Mouse (Mus musculus) yolk sac, embryonic 10.5 days (tissue): ENCODE results near the gene Efna3.

ENCODE experiments used
- DNase-seq: peaks from one replicate; pipeline ENCODE4 v3.0.0-alpha.2; 2017; ENCODE audit warnings: low spot score

Efna3 gene

GRCm38 (mm10) chr3:89322514-89323165, at the start of gene Efna3:
Gene Efna3 (minus strand): TSS chr3:89322965.
- DNase-seq: no peak

- peak; percentile 59 for DNase-seq
Measured at GRCm38 (mm10) chr3:89367338-89367737, 44.6 kb upstream of the Efna3 start.

- DNase-seq: peak; percentile 58
Measured at GRCm38 (mm10) chr3:89365486-89366414, 43.0 kb upstream of the Efna3 start.

- DNase-seq: no peak
Measured at GRCm38 (mm10) chr3:89365153-89365485, 42.4 kb upstream of the Efna3 start, which contains the start of gene Dcst1. Gene Dcst1 (minus strand): TSS chr3:89365253.

- DNase-seq: no peak
Measured at GRCm38 (mm10) chr3:89364631-89365030, 41.9 kb upstream of the Efna3 start.

- no peak for DNase-seq
Measured at GRCm38 (mm10) chr3:89361675-89362074, 38.9 kb upstream of the Efna3 start, which contains the start of gene Dcst2. Gene Dcst2 (plus strand): TSS chr3:89361975.

- DNase-seq: no peak
Measured at GRCm38 (mm10) chr3:89360237-89360636, 37.5 kb upstream of the Efna3 start.

- no peak for DNase-seq
Measured at GRCm38 (mm10) chr3:89359630-89360029, 36.9 kb upstream of the Efna3 start.

GRCm38 (mm10) chr3:89356029-89356428, 33.3 kb upstream of the Efna3 start:
- no peak for DNase-seq

- no peak for DNase-seq
Measured at GRCm38 (mm10) chr3:89355512-89355902, 32.7 kb upstream of the Efna3 start.

GRCm38 (mm10) chr3:89354816-89355511, 32.2 kb upstream of the Efna3 start:
- peak; percentile 73 for DNase-seq

- no peak for DNase-seq
Measured at GRCm38 (mm10) chr3:89351271-89351670, 28.5 kb upstream of the Efna3 start.

GRCm38 (mm10) chr3:89349869-89350501, 27.2 kb upstream of the Efna3 start, which contains the start of gene Adam15:
Gene Adam15 (minus strand): TSS chr3:89349996.
- peak; percentile 88 for DNase-seq

- DNase-seq: no peak
Measured at GRCm38 (mm10) chr3:89348911-89349868, 26.4 kb upstream of the Efna3 start.

GRCm38 (mm10) chr3:89347916-89348315, 25.2 kb upstream of the Efna3 start:
- no peak for DNase-seq

GRCm38 (mm10) chr3:89346815-89347540, 24.2 kb upstream of the Efna3 start:
- no peak for DNase-seq

GRCm38 (mm10) chr3:89343279-89343678, 20.5 kb upstream of the Efna3 start:
- DNase-seq: no peak

- no peak for DNase-seq
Measured at GRCm38 (mm10) chr3:89341794-89342193, 19.0 kb upstream of the Efna3 start.

- peak; percentile 67 for DNase-seq
Measured at GRCm38 (mm10) chr3:89340465-89340864, 17.7 kb upstream of the Efna3 start.

GRCm38 (mm10) chr3:89339416-89339815, 16.7 kb upstream of the Efna3 start:
- no peak for DNase-seq
